Mouse (Mus musculus): ENCODE results near the gene Desi1.

Desi1 gene

DNA sequence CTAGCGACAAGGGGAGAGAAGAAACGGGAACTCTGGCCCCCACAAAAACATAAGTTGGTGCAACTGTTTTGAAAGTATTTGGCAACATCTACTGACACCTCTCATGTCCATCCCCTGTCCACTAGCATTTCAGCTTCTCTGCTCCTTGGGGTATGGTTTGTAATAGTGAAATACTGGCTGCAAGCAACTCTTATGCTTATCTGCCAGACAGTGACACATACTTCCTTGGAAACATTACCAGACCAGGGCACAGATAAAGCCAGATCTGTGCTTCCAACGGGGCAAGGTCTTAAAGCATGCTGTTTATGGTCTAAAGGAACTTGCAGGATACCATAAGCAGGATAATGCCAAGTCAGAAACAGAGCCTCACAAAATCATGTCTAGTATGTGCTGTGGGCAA lies 74.8 kb downstream of the Desi1 start:
- TF ChIP-seq GATA4 (IDR thresholded peaks at IDR 0.05; ENCODE audit: insufficient replicate concordance, low read length) = no peak

DNA sequence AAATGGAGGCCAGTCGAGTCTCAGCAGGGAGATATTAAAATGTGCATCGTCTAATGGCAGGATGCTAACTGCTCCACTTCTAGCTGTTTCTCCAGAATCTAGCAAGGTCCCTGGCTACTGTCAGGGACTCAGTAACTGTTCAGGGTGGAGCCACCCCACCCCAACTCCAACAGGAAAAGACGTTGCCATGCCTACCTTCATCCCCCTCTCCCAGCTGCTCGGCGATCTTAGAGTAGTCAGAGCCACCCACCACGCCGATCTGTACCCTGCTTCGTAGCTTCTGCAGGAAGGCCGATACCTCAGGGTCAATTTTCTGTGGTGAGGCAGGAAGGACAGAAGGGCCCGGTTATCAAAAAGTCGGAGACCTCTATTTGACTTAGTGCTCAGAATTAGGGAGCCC lies 76.1 kb downstream of the Desi1 start:
- no peak for TF ChIP-seq GATA4 (IDR thresholded peaks at IDR 0.05; ENCODE audit: insufficient replicate concordance, low read length)

DNA sequence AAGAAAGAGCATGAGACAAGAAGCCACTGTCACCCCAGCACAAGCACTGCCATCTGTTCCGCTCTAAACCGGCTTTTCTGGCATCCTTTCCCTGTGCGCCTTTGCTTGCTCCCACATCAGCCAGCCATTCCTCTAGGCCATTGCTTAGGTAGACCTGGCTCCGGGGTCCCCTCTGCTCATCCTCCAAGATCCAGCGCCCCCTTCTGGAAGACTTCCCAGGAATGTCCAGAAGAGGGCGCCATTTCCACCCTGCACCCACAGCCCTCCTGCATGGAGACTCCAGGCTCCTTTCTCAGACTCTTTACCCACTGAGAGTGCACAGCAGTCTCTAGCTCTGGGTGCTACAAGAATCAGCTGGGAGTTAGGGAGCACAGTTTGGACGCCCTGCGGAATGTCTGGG lies 77.2 kb downstream of the Desi1 start:
- no peak for TF ChIP-seq GATA4 (IDR thresholded peaks at IDR 0.05; ENCODE audit: insufficient replicate concordance, low read length)

DNA sequence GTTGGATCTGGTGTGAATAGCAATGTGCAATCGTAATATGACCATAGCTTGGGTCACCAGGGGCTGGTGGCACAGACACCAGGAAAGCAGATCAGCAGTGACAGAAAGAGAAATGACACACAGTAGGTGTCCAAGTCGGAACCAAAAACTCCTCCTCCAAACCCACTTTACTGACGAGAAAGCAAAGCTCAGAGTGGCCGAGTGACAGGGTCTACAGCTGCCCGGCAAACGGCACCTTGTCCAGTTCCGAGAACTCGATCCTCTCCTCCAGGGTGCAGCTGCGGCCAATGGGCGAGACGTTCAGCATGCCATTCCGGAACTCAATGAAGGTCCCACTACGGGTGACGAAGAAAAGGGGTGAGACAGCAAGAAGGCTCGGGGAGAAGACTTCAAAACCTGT lies 78.2 kb downstream of the Desi1 start:
- no peak for TF ChIP-seq GATA4 (IDR thresholded peaks at IDR 0.05; ENCODE audit: insufficient replicate concordance, low read length)

DNA sequence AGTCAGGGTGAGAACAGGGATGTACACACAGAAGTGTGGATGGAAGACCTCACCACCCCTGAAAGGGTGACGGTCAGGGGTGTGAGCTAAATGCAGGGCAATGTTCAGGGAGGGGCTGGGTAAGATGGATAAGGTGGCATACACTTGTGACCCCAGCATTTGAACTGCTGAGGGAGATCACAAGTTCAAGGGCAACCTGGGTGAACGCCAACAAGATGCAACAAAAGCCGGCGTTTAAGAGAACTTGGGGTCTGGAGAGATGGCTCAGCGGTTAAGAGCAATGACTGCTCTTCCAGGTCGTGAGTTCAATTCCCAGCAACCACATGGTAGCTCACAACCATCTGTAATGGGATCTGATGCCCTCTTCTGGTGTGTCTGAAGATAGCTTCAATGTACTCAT lies 78.9 kb downstream of the Desi1 start:
- TF ChIP-seq GATA4 (IDR thresholded peaks at IDR 0.05; ENCODE audit: insufficient replicate concordance, low read length) = no peak

DNA sequence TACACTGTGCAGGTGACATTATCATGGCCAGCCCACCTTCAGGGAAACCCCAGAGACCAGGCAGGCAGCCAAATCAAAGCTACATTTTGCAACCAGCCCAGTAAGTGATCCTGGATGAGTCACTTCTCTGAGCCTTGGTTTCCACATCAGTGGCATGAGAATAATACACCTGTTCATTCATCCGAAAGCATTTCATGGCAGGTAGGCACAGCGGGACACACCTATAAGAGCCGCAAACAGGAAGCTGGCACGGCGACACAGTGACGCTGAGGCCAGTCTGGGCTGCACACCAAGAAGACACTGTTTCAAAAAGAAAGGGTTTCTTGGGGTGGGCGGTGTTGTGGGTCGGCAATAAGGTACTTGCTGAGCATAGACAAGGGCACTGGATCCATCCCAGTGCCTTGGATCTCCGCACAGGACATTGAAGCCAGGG lies 79.5 kb downstream of the Desi1 start:
- TF ChIP-seq GATA4 (IDR thresholded peaks at IDR 0.05; ENCODE audit: insufficient replicate concordance, low read length) = no peak

DNA sequence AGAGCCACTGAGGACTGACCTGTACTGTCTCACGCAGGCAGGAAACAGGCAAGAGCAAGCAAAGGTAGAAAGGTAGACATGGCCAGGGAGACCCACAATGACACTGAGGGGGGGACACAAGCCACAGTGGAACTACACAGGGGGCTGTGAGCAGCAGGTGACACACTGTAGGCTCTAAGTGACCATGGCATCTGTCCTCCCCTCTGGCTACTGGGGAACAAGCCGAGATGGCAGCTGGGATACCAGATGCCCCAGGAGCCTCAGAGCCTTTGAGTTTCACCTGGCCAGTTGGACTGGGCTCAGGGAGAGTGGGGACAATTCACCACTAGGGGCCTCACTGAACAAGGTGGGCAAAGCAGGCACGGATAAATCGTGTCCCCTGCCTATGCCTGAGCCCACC lies 81.4 kb downstream of the Desi1 start:
- no peak for TF ChIP-seq GATA4 (IDR thresholded peaks at IDR 0.05; ENCODE audit: insufficient replicate concordance, low read length)

DNA sequence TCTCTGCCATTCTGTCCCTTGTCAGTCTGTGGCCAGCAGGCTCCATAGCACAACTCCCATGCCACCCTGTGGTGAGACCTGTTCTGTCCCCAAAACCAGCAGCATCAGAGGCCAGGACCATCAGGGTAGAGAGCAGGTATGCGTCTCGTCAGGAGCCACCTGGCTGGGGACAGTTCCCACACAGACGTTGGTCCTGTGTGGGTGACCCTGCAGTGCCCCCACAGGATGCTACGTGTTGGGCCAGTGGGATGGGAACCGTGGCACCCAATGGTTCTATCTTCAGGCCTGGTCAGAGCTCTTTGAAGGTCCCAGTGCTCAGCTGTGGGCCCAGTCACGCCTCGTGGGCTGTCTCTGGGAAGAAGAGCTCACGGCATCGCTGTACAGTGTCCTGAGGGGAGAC lies 82.5 kb downstream of the Desi1 start:
- TF ChIP-seq GATA4 (IDR thresholded peaks at IDR 0.05; ENCODE audit: insufficient replicate concordance, low read length) = no peak

DNA sequence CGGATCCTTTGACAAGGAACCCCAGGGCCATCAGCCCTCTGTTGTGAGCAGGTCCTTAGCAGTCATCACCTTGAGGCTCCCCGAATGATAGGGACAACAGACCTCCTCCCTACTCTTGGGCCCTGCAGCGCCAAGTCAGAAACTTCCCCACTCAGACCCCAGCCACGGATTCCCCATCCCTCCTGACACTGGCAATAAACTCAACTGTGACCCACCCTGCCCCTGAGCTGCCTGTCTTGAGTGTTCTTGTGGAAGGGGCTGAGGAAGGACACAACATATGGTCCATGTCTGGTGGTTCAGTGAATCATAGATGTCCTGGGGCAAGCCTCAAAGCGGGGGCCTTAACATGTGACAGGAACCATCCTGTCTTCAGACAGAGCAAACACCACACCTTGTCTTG lies 82.9 kb downstream of the Desi1 start:
- no peak for TF ChIP-seq GATA4 (IDR thresholded peaks at IDR 0.05; ENCODE audit: insufficient replicate concordance, low read length)

DNA sequence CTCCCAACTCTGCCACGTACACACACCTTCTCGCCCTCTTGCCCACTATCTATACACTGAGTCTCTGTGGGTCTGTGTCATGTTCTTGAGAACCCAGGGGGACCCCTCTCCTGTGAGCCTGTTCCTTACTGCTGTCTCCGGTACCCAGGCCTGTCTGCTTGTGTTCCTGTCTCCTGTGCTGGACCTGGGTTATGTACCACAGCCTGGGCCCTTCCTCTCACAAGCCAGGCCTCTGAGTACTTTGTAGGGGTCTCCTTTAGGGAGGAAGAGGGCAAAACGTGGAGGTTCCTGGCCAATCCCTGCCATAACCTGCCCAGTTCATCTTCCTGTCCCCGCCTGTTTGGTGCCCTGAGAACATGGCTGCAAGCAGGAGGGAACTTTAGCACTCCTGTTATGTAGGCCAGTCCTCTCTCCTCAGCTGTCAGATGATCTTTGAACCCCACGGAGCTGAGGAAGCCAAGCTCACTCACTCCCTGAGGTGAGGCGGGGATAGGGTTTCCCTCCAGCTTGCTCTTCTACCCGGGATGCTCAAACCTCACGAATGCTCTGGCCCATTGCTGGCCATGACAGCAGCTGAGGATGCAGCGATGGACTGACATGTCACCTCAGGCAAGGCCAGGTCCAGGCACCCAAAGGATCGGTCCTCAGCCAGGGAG lies 84.1 kb downstream of the Desi1 start:
- no peak for TF ChIP-seq GATA4 (IDR thresholded peaks at IDR 0.05; ENCODE audit: insufficient replicate concordance, low read length)

DNA sequence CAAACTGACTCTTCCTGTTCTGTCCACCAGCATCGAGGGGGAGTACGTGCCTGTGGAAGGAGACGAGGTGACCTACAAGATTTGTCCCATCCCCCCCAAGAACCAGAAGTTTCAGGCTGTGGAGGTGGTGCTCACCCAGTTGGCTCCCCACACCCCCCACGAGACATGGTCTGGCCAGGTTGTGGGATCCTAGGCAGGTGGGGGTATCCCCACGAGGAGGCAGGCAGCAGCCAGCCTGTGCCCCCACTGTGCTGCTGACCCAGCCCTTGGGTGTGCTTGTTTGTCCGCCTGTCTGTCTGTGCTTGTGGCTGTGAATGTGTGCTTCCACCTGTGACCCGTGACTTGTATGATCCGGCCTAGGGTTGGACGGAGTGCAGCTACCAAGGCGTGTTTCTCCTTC lies 84.6 kb downstream of the Desi1 start:
- TF ChIP-seq GATA4 (IDR thresholded peaks at IDR 0.05; ENCODE audit: insufficient replicate concordance, low read length) = no peak

DNA sequence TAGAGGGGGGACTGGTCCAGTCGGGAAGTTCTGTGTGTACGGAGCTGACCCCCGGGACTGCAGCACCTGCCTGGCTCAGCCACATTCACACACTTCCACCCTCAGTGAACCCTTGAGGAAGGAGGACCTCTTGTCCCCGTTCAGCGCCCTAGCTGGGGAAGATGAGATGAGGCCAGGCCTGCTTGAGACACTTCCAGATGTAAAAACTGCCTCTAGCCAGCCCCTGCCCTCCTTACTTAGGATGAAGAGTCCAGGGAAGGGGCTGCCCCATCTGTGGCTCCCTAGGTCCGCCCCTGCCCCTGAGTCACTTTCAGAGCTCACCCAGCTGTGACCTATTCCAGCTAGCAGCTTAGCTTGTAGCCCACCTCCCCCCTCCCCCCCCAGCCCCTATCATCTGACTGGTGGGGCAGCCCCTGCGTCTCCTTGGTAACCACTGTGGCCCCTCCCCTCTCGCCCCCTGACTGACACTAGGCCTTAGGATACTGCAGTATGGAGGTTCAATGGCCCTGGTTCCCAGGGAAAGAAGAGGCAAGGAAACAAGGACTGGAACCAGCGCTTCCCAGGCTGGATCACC lies 90.4 kb downstream of the Desi1 start:
- TF ChIP-seq GATA4 (IDR thresholded peaks at IDR 0.05; ENCODE audit: insufficient replicate concordance, low read length) = no peak
